Mouse (Mus musculus) left cerebral cortex, postnatal 4 days (tissue): ENCODE results near the gene Pnp. TPM values are rescaled to one million over a fixed set of nuclear protein-coding genes. Genes with fewer than 3 reads are reported as not detected.

ENCODE experiments used
- total RNA-seq, 2 experiments: library from RNA; stranded (reverse); gene quantifications; 2 replicates each; pipeline ENCODE4 v1.2.3; 2021

Pnp gene
- total RNA-seq, 2 experiments from 2014 or later = 9.3 to 11.6 TPM

Other genes starting within 250 kb of the Pnp start
- gene Olfr747, start 237.9 kb upstream of the Pnp start, total RNA-seq = not detected
- not detected for gene Olfr748, start 223.7 kb upstream of the Pnp start, total RNA-seq
- gene Olfr749, start 186.0 kb upstream of the Pnp start, total RNA-seq = not detected
- 10 to 100 TPM; 79.6 to 89.0 TPM for gene Ttc5, start 145.6 kb upstream of the Pnp start, total RNA-seq
- under 1 TPM in 1 of 2 experiments, not detected in 1; 0.58 TPM for gene Ccnb1ip1, start 123.3 kb upstream of the Pnp start, total RNA-seq
- gene Parp2, start 123.2 kb upstream of the Pnp start, total RNA-seq = 10 to 100 TPM; 33.5 to 35.3 TPM
- gene Tep1, start 60.5 kb upstream of the Pnp start, total RNA-seq = 1 to 10 TPM; 1.6 to 3.4 TPM
- 1 to 10 TPM; 1.3 to 1.7 TPM for gene Klhl33, start 33.6 kb upstream of the Pnp start, total RNA-seq
- 10 to 100 TPM; 37.8 to 40.1 TPM for gene Osgep, start 6.2 kb upstream of the Pnp start, total RNA-seq
- 10 to 100 TPM; 78.9 to 83.2 TPM for gene Apex1, start 6.1 kb upstream of the Pnp start, total RNA-seq
- gene Pip4p1, start 226 bp upstream of the Pnp start, total RNA-seq = 10 to 100 TPM; 72.8 to 76.0 TPM
- 10 to 100 TPM in 1 of 2 experiments, 1 to 10 TPM in 1; 8.0 to 10.6 TPM for gene Gm49342, start 13.4 kb downstream of the Pnp start, total RNA-seq
- gene Pnp2, start 24.9 kb downstream of the Pnp start, total RNA-seq = 1 to 10 TPM in 1 of 2 experiments, under 1 TPM in 1; 0.78 to 1.0 TPM
- under 1 TPM in 1 of 2 experiments, not detected in 1; 0.24 TPM for gene Rnase10, start 76.7 kb downstream of the Pnp start, total RNA-seq
- not detected for gene Rnase9, start 110.8 kb downstream of the Pnp start, total RNA-seq
- gene Rnase11, start 119.1 kb downstream of the Pnp start, total RNA-seq = not detected
- not detected for gene Rnase12, start 126.6 kb downstream of the Pnp start, total RNA-seq
- not detected for gene Olfr750, start 143.4 kb downstream of the Pnp start, total RNA-seq
- gene Rnase4, start 160.0 kb downstream of the Pnp start, total RNA-seq = 10 to 100 TPM; 10.3 to 11.0 TPM
- gene Ang, start 160.1 kb downstream of the Pnp start, total RNA-seq = 1 to 10 TPM; 2.1 TPM
- gene Eddm3b, start 183.3 kb downstream of the Pnp start, total RNA-seq = not detected
- under 1 TPM in 1 of 2 experiments, not detected in 1; 0.32 TPM for gene Rnase6, start 192.8 kb downstream of the Pnp start, total RNA-seq
- under 1 TPM in 1 of 2 experiments, not detected in 1; 0.48 TPM for gene Rnase1, start 215.7 kb downstream of the Pnp start, total RNA-seq
- gene Rnase2b, start 231.2 kb downstream of the Pnp start, total RNA-seq = not detected